Mouse (Mus musculus): Measurements from ENCODE around the gene Olfr220. TPM values are rescaled to one million over a fixed set of nuclear protein-coding genes. Genes with fewer than 3 reads are reported as not detected.

Gene Olfr220
- total RNA-seq (2021) = not detected
- long read RNA-seq, experiment 1 = 0 reads
- long read RNA-seq, experiment 2 = 0 reads

DNA sequence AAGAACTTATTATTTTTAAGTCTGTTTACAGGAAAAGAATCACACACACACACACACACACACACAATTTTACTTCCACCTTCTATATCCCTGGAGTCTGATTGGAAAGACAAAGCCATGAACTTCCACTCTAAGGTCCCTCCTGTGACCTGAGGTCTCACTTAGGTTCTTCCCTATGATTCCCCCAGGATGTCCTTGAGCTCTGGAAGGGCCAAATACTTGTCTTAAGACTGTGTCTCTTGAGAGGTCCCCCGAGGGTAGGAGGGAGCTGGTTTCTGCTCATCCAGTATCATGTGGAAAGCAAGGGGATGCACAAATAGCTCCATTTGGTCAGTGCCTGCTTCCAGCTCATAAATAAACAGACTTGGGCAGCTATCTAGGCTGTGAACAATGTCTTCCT lies at the start of gene Olfr220:
Gene Olfr220 (plus strand): TSS at position 301 of the 400 bp plus-strand sequence.
- no peak for DNase-seq

DNA sequence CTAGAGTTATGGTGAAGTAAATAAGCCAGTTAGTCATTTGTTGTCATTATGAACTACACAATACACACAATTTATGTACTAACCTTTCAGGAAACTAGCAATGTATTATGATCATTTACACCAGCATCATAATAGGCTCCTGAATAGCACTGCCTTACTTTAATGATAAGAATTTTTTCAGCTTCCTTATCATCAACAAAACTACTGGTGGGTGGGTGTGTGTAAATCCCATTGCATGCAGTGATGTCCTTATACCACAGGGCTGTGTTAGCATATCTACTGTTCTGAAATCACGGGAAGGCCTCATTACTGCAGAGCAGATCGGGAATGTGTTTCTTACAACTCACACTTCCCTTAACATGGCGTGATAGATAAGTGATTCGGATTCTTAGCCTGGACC lies 18.9 kb upstream of the Olfr220 start:
- DNase-seq = no peak

DNA sequence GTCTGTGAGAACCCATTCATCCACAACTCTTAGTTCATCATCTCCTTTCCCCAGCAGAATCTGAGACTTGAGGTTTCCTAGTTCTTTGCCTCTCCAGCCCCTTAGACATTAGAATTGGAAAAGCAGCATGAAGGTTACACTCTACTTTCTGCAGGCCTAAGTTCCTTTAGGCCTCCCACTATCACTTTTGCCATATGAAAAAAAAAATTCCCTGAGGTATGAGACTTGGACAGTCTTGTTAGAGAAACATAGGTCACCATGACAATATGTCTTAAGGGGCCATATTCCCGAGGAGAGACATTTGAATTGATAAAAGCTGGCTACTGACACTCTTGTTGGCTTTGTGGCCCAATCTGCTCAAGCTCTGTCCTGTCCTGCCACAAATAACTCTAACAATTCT lies 18.1 kb upstream of the Olfr220 start, which contains the start of gene Olfr414:
Gene Olfr414 (plus strand): TSS at position 301 of the 400 bp plus-strand sequence.
- DNase-seq = no peak

GRCm38 (mm10) chr1:174426180-174426986 lies 15.5 kb upstream of the Olfr220 start:
- no peak for DNase-seq

GRCm38 (mm10) chr1:174427402-174427801 lies 14.5 kb upstream of the Olfr220 start:
- DNase-seq = no peak

DNA sequence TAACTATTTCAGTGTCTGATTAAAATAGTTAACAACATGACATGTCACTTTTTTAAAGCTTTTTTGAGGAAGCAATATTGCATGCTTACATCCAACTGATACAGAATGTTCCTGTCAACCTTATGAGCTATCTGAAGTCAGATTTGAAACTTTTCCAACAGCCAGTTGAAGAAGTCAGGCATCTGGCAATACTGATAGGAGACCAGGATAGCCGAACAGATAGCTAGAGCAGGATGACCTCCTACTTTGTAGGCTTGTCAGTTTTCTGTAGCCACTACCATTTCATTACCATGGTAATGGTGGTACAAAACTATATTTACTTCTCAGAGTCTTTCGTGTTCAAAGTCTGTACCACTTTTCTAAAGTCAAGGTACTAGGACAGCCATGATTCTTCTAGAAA lies 13.5 kb upstream of the Olfr220 start:
- no peak for DNase-seq

DNA sequence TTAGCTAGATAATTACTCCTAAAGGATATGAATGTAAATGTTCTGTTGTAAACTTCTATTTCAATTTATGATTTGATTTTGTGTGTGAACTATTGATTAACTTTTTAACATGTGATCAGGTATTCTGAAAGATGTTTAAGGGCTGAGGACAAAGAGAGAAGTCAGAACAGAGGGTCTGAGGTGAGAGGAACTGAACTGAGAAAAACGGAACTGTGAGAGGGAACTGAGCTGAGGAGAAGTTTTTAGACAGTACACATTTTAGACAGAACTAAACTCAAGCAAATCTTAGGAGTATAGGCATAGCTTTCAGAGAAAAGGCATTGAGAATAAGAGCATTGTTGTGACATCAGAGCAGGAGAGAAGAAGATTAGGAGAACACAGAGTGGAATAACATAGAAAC lies 7.8 kb upstream of the Olfr220 start:
- no peak for DNase-seq

- no peak for DNase-seq
Measured at GRCm38 (mm10) chr1:174455100-174455499, 13.2 kb downstream of the Olfr220 start.

DNA sequence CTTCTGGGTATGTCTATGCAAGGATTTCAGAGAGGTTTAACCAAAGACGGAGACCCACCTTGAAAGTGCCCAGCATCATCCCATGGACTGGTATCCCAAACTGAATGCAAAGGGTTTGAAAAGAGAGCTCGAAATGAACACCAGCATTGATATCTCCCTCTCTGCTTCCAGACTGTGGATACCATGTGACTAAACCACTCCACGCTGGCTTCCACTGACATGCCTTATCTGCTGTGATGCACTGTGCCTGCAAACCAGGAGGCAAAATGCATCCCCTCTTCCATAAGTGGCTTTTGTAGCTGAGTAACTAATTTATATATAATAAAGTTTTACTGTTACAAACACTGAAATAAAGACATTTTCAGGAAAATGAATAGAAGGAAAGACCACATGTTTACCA lies 23.5 kb downstream of the Olfr220 start:
- no peak for DNase-seq

DNA sequence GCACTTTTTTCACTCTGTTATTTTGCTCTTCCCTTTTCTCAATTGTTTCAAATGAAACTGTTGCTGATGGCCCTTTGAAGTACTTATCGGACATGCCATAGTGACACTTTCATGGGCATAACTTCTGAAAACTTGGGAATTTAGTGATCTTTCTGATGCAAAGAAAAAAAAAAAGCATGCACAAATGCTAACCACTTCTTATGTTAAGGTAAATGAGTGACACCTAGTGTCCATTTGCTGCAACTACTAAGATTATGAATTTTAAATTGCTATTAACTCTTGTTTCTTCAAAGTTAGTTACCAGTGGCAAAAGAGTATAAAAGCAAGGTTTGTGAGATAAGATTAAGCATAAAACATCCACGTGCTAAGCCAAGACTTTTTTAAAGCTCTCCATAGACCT lies 24.4 kb downstream of the Olfr220 start:
- DNase-seq = no peak

GRCm38 (mm10) chr1:174469736-174470135 lies 27.9 kb downstream of the Olfr220 start:
- no peak for DNase-seq

DNA sequence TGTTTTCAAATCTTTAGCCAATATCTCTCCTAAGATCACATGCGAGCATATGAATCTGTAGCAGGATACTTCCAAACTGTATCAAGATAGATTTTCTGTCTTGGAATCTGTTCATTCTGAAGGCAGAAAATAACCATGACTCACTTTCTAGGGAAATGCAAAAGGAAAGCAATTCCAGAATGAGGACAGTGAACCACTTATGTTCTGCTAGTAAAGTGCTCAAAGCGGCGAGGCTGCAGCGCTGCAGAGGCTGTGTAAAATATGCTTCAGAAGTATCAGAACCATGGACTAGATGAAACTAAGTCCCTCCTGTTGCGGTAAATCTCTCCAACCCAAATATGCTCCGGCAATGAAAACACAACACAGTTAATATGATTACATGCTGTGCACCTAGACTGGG lies 40.7 kb downstream of the Olfr220 start:
- DNase-seq = no peak

GRCm38 (mm10) chr1:174500064-174500463 lies 58.2 kb downstream of the Olfr220 start:
- DNase-seq = no peak

Other genes starting within 250 kb of the Olfr220 start
- gene Olfr419, start 190.0 kb upstream of the Olfr220 start, total RNA-seq (2021) = not detected
- gene Mptx1, start 111.6 kb upstream of the Olfr220 start, total RNA-seq (2021) = not detected
- gene Olfr417, start 77.0 kb upstream of the Olfr220 start, total RNA-seq (2021) = not detected
- not detected for gene Olfr248, start 51.0 kb upstream of the Olfr220 start, total RNA-seq (2021)
- not detected for gene Olfr414, start 18.0 kb upstream of the Olfr220 start, total RNA-seq (2021)
- gene Fmn2, start 59.7 kb downstream of the Olfr220 start, total RNA-seq (2021) = under 1 TPM; 0.21 to 0.41 TPM